Mouse (Mus musculus): ENCODE data around the gene Arsa. TPM values are rescaled to one million over a fixed set of nuclear protein-coding genes. Genes with fewer than 3 reads are reported as not detected.
"Not testable (repeated sequence)": the region's sequence is repeated elsewhere in the genome, so short reads cannot be mapped to it uniquely, and the experiment has no call there.

Gene Arsa
- total RNA-seq, 2 experiments from 2014 or later, result 29.2 to 31.4 TPM

DNA sequence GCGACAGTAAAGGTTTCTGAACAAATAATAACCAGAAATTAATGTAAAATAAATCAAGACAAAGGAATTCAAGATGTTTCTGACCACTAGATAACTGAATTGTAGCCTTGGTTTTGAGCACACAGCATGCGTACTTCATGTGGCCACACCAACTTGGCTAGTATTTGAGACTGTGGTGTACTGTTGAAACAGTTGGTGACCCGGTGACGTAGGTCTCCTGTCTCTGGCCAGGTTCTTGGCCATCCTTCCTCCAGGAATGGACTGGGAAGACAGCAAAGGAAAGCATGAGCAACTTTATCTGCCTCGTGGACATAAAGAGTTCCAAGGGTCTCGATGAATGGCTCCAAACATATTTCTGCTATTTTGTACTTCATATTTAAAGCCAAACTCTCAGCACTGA lies 45.4 kb downstream of the Arsa start:
- no peak overlapping the region for H3K27ac ChIP-seq
- TF ChIP-seq CTCF (conservative IDR thresholded peaks at IDR 0.05), result no peak
- DNase-seq (ENCODE audit: low spot score in 2 of 2), result no peak
- no peak overlapping the region for H3K4me3 ChIP-seq

DNA sequence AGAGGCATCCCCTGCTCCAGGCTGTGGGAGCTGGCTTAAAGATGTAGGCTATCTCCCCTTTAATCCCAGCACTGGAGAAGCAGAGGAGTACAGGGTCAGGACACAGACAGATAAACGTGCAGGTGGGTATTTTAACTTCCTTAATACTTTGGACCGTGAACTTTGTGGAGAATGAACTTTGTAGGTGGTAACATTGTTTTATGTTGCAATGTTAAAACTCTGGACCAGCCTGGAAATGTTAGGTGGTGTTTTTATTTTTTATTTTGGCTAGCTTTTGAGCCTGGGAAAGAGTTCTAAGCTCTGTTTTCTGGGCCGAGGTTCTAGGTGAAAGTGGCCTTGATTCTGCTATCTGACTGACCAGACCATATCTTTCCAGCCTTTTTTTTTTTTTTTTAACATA lies 46.0 kb downstream of the Arsa start:
- Histone ChIP-seq H3K27ac (no peak overlapping the region), H3K4me3 (no peak overlapping the region)
- no peak for DNase-seq (ENCODE audit: low spot score in 2 of 2)
- TF ChIP-seq CTCF (conservative IDR thresholded peaks at IDR 0.05), result no peak

DNA sequence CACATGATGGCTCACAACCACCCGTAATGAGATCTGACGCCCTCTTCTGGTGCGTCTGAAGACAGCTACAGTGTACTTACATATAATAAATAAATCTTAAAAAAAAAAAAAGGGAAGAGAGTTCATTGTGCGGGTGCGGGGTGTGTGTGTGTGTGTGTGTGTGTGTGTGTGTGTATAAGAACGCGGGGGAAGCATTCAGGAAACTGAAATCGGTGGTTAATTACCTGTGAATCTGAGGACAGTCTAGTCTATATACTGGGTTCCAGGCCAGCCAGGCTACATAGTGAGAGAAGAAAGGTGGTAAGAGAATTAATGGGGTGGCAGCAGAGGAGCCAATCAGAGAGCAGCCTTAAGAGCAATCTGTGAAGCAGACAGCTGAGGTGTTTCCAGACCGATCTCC lies 46.5 kb downstream of the Arsa start:
- not testable (repeated sequence) for DNase-seq (ENCODE audit: low spot score in 2 of 2); H3K4me3 ChIP-seq; H3K27ac ChIP-seq

DNA sequence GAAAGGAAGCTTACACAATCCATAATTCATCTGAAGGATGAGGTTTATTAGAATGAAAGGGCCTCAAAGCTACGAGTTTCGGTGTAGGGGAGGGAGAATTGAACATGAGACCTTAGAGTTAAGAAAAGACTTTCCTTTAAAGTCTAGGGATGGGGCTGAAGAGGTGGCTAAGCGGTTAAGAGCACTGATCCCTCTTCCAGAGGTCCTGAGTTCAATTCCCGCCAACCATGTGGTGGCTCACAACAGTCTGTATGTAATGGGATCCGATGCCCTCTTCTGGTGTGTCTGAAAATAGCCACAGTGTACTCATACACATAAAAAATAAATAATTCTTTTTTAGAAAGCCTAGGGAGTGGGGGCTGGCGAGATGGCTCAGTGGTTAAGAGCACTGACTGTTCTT lies 46.9 kb downstream of the Arsa start:
- no peak for DNase-seq (ENCODE audit: low spot score in 2 of 2)
- peak overlapping the region; percentile 94 for H3K27ac ChIP-seq
- peak overlapping the region; percentile 100 for H3K4me3 ChIP-seq
- peak; percentile 60 for TF ChIP-seq CTCF (conservative IDR thresholded peaks at IDR 0.05)

DNA sequence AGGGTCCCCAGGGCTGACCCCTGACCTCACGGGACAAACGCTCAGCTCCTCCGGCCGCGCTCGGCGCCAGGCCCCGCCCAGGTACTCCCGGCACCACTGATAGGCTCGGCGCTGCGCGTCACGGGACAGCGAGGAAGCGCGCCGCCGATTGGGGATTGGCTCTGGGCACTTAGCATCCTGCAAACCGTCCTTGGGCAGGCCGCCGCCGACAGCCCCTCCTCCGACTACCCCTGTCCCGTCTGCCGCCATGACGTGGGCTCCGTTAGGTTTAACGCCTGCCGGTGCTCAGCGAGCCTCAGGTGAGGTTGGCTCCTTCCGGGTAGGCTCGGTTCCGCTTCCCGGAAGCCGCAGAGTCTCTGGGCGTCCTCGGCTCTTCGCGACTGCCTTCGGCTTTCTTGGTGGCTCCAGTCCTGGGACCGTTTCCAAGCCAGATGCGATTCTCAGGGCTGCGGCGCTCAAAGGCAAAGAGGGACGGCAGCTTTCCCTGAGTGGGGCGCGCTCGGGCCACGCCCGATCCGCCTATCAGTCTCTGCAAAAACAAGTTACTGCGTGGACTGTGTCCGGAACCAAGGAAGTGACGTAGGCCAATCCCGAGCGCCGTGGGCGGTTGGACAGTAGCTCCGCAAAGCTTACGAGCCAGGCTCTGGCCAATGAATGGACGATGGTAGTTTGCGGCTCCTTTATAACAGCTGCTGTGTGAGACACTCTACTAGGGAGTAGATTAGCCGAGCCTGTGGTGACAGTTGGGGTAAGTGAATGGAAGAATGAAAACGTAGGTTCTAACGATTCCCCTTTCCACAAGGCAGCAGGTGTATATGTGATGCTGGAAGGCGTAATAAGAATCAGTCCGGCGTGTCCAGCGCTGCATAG lies 47.6 kb downstream of the Arsa start, which contains the start of the genes C730034F03Rik, Gm44502 and Chkb:
C730034F03Rik (plus strand) TSS at position 238 of the 870 bp plus-strand sequence.
Gm44502 (minus strand) TSS at position 345 of the 870 bp plus-strand sequence.
Chkb (minus strand) TSS at position 557 of the 870 bp plus-strand sequence.
- peak; percentile 91 to 94 for DNase-seq (ENCODE audit: low spot score in 2 of 2)
- H3K27ac ChIP-seq, result peak within 1 kb of the TSS; percentile 94
- peak within 1 kb of the TSS; percentile 100 for H3K4me3 ChIP-seq
- no peak for TF ChIP-seq CTCF (conservative IDR thresholded peaks at IDR 0.05)

DNA sequence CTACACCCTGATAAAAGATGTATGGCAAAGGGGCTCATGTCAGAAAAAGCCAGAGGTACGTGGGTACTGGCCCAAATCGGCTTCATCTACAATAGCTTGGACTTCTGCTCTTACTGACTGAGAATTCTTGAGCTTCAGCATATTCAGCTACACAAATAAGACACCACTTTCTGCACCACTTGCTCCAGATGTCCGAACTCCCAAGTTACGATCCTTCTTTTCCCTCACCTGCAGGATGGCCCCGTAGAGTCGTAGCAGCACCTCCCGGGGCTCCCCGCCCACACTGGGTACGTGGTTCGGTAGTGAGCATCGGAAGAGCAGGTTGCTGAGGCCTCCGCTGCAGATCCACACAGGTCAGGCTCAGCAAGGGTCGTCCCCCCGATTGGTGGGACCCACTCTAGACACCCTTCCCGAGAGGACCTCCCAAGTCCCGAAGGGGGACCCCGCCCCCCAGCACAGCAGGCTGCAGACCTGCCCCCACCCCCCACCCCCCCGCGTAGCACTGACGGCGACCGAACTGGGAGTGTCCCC lies 48.3 kb downstream of the Arsa start:
- Histone ChIP-seq H3K4me3 (peak overlapping the region; percentile 100), H3K27ac (peak overlapping the region; percentile 94)
- no peak for TF ChIP-seq CTCF (conservative IDR thresholded peaks at IDR 0.05)
- no peak for DNase-seq (ENCODE audit: low spot score in 2 of 2)

DNA sequence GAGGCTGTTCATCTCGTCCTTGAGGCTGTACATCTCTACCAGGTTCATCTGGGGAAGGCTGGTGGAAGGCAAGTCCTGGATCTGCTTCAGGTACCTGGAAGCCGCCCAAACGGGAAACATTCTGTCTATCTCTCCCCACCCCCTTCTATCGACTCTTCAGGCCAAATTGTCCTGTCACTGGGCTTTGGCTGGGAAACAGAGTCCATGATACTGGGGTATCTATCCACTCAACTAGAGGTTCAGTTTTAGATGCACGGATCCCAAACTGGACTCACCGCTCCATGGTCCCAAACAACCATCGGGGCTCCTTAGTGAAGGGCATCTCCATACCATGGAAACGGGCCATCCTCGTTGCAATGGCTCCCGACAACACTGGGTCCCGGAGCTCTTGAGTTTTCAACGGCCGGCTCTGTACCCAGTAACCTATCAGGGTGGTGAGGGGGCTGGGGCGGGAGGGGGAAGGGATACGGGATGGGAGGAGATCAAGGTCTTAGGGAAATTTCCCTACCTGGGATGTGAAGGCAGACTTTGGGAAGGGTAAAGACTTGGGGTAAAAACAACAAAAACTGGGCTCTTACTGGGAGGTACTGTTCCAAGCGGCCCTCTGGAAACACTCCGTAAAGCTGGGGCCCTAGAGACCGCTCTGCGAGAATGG lies 49.0 kb downstream of the Arsa start:
- Histone ChIP-seq H3K4me3 (peak overlapping the region; percentile 100), H3K27ac (no peak overlapping the region)
- no peak for TF ChIP-seq CTCF (conservative IDR thresholded peaks at IDR 0.05)
- no peak for DNase-seq (ENCODE audit: low spot score in 2 of 2)

DNA sequence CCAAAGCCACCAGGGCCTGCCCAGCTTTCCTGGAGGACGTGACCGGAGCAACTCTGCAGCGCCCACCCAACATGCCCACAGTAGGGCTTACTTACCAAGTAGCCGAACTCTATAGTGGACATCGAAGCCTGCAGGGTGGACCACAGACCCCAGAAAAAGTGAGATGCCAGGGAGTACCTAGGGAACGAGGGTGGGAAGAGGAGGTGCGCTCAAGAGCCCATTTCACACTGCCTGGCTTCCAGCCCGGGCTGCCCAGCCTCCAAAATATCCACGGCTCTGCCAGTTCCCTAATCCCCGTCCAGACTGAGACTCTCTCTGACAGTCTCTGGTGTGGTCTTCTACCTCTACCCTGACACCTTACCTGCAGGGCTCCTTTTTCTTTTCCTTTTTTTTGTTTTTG lies 50.5 kb downstream of the Arsa start:
- Histone ChIP-seq H3K27ac (no peak overlapping the region), H3K4me3 (no peak overlapping the region)
- no peak for TF ChIP-seq CTCF (conservative IDR thresholded peaks at IDR 0.05)
- no peak for DNase-seq (ENCODE audit: low spot score in 2 of 2)

DNA sequence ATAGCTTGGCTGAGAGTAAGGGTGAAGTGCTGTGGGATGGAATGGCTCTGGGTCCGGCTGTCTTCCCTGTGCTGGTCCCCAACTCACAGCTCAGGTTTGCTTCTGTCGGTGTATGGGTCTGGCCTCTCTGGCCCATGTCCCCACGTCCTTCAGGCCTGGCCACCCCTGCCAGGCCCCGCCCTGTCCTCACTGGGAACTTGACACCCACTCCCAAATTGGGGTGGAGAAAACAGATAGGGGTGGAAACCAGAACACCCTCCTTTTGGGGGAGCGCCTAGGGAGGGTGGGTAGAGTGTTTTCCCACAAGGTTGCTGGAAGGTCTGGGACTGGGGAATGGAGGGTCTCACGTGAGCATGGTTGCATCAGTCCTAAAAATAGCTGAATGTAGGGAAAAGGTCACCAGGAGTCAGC lies 51.5 kb downstream of the Arsa start, which contains the start of gene Cpt1b:
Cpt1b (minus strand) TSS at position 153 of the 411 bp plus-strand sequence.
- Histone ChIP-seq H3K4me3 (no peak within 1 kb of the TSS), H3K27ac (no peak within 1 kb of the TSS)
- no peak for TF ChIP-seq CTCF (conservative IDR thresholded peaks at IDR 0.05)
- DNase-seq (ENCODE audit: low spot score in 2 of 2), result no peak

DNA sequence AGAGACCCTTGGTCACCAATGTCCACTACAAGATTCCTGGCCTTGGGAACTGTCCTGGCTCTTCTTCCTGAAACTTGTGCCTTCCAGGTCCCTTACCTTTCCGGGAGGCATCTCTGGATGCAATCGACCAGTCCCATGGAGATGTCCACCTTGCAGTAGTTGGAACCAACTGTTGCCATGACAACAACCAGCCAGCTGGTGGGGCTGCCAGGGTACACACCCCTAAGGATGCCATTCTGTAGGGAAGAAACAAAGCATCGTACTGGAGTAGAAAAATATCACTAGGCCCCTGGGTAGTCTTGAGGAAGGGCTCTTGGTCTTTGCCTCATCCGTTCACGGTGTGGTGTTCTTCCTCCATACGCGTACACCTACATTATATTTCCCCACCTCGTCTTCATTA lies 52.6 kb downstream of the Arsa start:
- no peak for TF ChIP-seq CTCF (conservative IDR thresholded peaks at IDR 0.05)
- DNase-seq (ENCODE audit: low spot score in 2 of 2), result no peak

More for the DNA sequence above, 52.6 kb downstream of the Arsa start:
- H3K27ac ChIP-seq, result no peak overlapping the region
- no peak overlapping the region for H3K4me3 ChIP-seq

Other genes starting within 250 kb of the Arsa start
- gene Sbf1, start 162.1 kb downstream of the Arsa start, total RNA-seq (2021), result 100 to 1,000 TPM; 356 to 361 TPM
- not detected for gene Adm2, start 154.7 kb downstream of the Arsa start, total RNA-seq (2021)
- not detected for gene Miox, start 143.0 kb downstream of the Arsa start, total RNA-seq (2021)
- 10 to 100 TPM; 14.8 to 20.0 TPM for gene Lmf2, start 121.8 kb downstream of the Arsa start, total RNA-seq (2021)
- gene Ncaph2, start 121.7 kb downstream of the Arsa start, total RNA-seq (2021), result 100 to 1,000 TPM in 1 of 2 experiments, 10 to 100 TPM in 1; 97.6 to 101 TPM
- 10 to 100 TPM; 28.7 to 33.3 TPM for gene Sco2, start 103.6 kb downstream of the Arsa start, total RNA-seq (2021)
- 1 to 10 TPM; 1.3 TPM for gene Tymp, start 100.4 kb downstream of the Arsa start, total RNA-seq (2021)
- gene Odf3b, start 98.1 kb downstream of the Arsa start, total RNA-seq (2021), result 1 to 10 TPM; 1.9 to 2.9 TPM
- gene Klhdc7b, start 92.5 kb downstream of the Arsa start, total RNA-seq (2021), result under 1 TPM; 0.59 to 0.71 TPM
- not detected for gene Syce3, start 66.9 kb downstream of the Arsa start, total RNA-seq (2021)
- 1 to 10 TPM; 1.3 to 3.1 TPM for gene Cpt1b, start 51.6 kb downstream of the Arsa start, total RNA-seq (2021)
- gene C730034F03Rik, start 47.8 kb downstream of the Arsa start, total RNA-seq (2021), result 1 to 10 TPM; 1.8 to 3.4 TPM
- under 1 TPM in 1 of 2 experiments, not detected in 1; 0.66 TPM for gene Gm44502, start 47.7 kb downstream of the Arsa start, total RNA-seq (2021)
- 10 to 100 TPM; 38.9 to 48.2 TPM for gene Chkb, start 47.5 kb downstream of the Arsa start, total RNA-seq (2021)
- 100 to 1,000 TPM; 254 to 279 TPM for gene Mapk8ip2, start 23.5 kb downstream of the Arsa start, total RNA-seq (2021)
- gene Shank3, start 22.2 kb upstream of the Arsa start, total RNA-seq (2021), result 100 to 1,000 TPM; 243 to 251 TPM
- gene Acr, start 90.9 kb upstream of the Arsa start, total RNA-seq (2021), result 1 to 10 TPM in 1 of 2 experiments, under 1 TPM in 1; 0.92 to 1.3 TPM
- 10 to 100 TPM; 29.6 to 29.9 TPM for gene Rabl2, start 114.5 kb upstream of the Arsa start, total RNA-seq (2021)